Mouse (Mus musculus): ENCODE data around the gene Xirp1.

Xirp1 gene

DNA sequence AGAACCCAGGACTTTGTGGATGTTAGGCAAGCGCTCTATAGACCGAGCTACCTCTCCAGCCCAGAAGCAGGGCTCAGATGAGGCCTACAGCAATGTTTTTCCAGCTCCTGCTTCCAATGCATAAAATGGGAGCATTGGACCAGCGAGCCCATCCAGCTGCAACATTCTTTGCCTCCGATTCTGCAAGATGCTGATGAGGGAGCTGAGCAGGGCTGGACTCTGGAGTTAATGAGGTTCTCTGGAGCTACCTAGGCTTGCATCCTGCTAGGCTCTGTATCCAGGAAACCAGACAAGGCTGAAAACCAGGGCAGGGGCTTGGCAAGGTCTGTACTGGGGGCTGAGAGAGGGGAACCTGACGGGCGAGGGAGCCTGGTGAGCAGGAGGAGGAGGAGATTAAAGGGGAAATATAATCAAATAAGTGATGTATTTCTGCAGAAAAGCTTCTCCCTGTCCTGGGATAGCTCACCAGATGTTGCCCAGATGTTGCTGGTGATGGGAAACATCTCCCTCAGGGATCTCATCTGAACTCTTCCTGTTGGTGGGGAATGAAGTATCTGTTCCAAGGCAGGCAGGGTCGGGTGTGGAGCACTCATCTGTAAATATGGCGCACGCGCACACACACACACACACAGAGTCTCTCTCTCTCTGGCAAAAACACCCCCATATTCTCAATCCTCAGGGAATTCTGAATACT, 37.4 kb downstream of the Xirp1 start:
- no peak for DNase-seq (ENCODE audit: low spot score)

DNA sequence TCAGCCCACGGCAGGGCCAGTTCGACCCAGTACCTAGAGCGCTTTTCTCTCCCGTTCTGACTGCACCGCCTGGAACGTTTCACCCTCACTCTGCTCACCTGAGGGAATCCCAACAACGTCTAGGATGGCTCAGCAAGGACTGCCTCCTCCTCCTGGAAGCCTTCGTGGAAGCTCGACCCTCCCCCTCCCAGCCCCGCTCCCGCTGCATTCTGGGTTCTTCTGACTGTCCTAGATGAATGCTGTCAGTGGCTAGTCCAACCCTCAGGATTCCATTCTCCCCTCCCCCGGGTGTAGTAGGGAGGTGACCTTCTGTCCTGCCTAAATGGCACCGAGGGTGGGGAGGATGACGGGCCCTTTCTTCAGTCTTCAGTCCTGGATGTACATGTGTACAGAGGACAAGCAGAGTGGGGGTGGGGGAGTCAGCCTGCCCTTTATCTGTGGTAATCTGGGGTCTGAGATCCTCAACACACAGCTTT, 38.8 kb downstream of the Xirp1 start, which contains the start of gene Csrnp1:
Csrnp1 (minus strand) TSS at position 123 of the 476 bp plus-strand sequence.
- no peak for DNase-seq (ENCODE audit: low spot score)

DNA sequence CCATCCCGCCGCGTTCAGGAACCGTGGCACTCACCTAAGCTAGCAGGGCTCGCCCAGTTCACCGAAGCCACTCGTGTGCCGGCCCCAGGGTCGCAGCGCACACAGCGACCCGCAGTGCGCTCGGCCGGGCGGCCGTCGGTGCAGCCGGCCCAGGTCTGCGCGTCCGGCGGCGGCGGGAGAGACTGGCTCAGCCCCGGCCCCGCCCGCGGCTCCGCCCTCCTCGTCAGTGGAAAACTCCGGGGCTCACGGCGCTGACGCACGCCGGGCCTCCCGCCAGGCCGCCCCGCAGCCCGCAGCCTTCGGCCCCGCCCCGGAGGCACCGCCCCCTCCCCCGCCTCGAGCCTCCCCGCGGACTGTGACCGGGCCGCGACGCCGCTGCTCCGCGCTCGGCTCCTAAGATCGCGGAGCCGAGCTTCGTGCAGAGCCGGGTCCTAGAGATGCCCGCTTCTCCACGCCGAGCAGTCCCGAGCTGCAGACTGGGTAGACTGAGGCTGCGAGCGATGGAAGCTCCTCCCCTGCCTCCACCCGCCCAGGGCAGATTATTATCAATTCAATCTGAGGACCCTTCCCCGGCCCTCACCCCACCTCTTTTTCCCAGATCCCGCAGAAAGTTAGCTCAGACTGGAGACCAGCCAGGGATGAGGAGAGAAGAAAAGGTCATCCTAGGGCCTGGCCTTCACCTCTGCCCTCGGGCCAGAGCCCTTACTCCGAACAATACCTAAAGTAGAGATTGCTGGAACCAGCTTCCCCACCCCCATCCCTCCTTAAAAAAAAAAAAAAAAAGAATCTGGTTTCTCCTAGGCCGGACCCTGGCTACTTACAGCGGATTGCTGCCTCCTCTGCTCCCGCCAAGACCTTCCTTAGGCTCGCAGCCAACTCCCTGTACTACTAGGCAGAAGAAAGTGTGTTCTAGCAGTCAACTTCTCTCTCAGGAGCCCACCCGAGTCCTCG, 39.5 kb downstream of the Xirp1 start:
- peak; percentile 66 for DNase-seq (ENCODE audit: low spot score)

DNA sequence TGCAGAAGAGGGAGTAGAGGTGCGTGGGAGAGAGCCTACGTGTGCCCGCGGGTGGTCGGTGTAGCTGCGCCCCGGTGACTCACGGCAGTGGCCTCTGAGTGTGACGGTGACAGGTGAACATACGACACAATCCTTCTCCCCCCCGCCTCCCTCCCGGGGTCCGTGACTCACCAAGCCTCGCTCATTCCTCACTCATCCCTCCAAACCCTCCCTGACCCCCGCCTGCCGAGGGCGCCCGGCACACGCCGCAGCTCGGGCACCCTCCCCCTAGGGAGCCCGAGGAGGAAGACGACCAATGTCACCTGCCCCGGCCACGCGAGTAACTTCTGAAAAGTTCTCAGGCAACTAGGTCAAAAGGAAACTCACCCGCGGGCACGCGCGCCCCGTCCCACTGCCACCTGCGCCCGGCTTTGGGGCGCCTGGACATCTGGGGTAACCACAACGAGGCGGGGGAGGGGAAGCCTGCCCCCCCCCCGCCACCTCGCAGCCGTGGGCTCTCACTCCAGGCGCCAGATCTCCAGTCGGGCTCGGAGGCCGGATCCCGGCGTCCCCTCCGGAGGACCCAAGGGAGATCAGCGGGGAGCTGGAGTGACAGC, 40.3 kb downstream of the Xirp1 start:
- DNase-seq (ENCODE audit: low spot score): peak; percentile 22

DNA sequence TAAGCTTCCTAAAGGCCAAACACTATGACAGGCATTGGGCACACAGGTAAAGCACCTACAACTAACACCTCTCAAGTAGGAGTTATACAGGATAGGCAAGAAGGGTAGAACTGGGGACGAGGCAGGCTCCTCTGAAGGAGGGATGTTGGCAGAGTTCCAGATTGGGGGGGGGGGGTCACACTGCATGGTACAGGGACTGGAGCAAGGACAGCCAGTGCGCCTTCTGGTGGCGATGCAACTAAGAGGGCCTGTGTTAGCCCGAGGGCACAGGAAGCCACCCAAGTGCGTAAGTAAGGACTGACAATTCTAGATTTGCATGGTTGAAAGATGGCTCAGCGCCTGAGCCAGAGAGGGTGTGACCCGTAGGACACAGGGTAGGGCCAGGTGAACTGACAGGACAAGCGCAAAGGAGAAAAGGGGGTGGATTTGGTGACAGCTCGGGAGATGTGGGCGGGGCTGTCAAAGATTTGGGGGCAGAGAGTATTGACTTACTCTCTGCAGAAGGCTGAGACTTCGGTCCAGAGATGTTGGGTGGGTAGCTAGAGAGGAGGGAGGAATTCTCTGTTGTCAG, 41.1 kb downstream of the Xirp1 start:
- peak; percentile 62 for DNase-seq (ENCODE audit: low spot score)

DNA sequence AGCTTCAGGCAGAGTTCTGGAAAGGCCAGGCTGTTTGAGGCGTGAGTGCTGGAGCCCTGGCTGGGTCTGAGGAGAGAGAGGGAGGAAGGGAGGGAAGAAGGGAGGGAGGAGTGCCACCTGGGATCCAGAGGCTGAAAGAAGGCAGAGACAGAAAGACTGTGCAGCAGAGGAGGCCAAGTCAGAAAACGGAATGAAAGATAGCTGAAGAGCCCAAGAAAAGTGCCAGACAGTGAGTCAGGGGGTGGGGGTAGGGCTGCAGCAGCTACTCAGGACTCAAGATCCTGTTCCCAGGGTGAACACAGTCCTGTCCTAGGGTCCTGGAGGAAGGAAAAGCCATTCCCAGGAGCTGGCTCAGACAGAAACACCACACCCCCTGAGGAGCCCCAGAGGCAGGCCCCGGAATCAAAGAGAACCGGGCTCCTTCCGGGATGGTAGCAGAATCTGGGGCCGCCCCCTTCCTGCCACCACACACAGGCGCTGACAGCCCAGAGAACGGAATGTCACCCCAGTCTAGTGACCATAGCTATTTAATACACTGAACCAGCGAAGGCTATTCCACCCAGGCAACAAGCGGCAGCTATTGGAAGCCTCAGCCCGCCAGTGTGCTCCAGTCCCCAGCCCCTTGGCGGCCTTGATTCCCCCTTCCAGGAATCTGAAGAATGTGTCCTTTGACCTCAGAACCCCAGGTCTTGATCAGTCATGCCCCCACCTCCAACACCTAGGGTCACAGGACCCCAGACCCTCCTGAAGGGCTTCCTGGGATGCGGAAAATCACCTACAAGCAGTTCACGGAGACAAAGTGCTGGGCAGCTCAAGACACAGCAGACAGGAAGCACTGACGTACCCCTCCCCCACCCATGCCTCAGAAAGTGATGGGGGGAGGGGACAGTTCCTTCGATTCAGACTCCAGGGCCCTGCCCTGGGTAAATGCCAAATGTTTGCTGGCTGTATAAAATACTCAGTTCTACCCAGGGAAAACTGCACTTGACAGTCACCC, 41.9 kb downstream of the Xirp1 start:
- DNase-seq (ENCODE audit: low spot score): peak; percentile 78

DNA sequence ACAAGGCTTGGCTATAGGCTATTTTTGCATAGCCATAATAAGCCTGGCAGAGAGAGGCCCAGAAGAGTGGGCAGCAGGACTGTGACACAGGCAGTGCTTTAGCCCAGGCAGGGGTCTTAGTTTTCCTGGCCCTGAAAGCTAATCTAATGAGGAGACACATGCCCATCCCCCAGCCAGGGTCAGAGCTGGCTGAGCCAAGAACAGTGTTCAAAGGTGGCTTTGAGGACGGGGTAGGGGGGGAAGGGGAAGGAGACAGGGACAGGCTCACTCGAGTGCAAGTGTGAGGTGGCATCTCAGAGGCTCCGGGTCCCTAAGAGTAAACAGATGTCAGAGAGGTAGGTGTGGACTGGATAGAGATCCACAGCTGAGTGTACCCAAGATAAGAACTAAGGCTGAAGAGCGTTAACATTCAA, 42.6 kb downstream of the Xirp1 start:
- no peak for DNase-seq (ENCODE audit: low spot score)

DNA sequence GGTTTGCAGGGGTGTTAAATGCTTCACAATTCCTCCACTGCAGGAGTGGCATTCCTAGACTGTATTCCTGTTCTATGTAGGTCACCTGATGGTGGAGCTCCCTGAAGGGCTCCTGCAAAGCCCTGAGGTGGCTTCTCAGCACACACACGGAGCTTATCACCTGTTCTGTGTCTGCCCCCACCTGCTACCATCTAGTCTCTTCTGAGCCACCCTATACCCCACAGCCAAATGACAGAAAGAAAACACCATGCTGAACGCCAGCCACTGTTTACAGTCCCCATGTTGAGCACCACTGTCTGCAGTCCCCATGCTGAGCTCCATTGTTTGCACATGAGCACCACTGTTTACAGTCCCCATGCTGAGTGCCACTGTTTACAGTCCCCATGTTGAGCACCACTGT, 43.6 kb downstream of the Xirp1 start:
- DNase-seq (ENCODE audit: low spot score): no peak

DNA sequence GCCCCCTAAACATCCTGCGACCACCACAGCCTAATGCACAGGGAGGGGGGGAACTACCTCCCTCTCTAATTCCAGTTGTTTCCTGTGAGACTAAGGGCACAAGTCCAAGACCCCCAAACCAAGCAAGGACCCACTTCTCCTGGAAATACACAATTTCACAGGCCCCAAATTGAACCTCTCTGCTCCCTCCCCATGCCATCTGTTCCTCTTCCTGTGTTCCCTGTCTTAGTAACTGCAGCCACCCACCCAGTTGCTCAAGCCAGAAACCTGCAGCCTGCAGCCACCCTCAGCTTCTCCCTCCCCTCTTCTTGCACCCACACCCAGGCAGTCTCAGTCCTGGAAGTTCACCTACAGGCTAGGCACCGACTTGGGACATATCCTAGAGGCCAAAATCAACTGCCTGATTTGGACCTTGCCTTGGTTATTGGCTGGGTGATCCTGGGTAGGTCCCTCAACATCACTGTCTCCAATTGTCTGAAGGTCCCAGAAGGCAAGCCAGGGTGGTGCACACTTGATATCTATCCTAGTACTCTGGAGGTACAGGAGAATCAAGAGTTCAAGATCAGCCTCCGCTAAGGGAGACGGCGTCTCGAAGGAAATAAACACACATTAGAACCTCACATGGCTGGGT, 44.5 kb downstream of the Xirp1 start:
- no peak for DNase-seq (ENCODE audit: low spot score)

DNA sequence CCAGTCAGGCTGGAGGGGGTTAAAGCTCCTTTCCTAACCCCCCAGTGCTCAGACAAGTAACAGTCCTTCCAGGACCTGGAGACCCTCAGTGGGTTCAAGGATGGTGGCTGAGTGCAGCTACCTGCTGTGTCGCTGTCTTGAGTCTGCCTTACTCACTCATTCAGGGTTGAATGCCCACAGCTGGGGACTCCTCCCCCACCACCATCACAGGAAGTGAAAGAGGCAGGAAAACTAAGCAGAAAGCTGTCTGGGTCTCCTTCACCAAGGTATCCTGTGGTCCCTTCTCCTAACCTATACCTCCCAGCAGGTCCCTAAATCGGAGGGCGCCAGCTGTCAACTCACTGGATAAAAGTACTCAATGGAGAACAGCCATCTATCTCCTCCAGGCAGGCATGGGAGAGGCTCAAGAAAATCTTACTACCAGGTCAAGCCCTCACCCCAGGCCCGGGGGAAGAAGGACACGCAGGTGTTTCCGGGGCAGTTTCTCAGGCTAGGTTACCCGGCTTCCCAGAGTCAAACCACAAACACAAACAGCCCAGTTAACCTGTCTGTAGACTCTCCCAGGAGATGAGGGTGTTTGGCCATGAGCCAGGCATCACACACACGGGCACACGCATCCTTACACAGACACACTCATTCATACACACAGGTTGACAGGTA, 45.1 kb downstream of the Xirp1 start:
- DNase-seq (ENCODE audit: low spot score): no peak

DNA sequence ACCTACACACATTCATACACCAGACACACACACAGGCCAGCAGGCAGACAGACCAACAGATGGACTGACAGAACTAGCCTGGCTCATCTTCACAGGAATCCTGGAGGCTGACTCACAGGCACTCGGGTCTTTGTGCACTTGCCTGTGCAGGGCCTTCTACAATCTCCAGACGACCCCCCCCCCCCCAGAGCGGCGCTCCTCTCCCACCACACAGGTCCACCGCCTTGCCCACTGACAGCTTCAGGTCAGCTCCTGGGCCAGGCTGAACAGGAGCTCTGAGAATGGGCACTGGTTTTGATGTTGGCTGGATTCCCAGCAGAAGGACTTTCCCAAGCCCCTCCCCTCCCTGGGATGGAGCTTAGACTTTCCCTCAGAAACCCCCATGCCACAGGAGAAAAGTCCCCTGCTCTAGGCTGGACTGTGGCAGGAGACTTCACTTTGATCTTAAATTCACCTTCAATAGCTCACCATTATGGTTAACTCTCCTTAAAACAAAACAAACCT, 45.8 kb downstream of the Xirp1 start:
- peak; percentile 41 for DNase-seq (ENCODE audit: low spot score)

DNA sequence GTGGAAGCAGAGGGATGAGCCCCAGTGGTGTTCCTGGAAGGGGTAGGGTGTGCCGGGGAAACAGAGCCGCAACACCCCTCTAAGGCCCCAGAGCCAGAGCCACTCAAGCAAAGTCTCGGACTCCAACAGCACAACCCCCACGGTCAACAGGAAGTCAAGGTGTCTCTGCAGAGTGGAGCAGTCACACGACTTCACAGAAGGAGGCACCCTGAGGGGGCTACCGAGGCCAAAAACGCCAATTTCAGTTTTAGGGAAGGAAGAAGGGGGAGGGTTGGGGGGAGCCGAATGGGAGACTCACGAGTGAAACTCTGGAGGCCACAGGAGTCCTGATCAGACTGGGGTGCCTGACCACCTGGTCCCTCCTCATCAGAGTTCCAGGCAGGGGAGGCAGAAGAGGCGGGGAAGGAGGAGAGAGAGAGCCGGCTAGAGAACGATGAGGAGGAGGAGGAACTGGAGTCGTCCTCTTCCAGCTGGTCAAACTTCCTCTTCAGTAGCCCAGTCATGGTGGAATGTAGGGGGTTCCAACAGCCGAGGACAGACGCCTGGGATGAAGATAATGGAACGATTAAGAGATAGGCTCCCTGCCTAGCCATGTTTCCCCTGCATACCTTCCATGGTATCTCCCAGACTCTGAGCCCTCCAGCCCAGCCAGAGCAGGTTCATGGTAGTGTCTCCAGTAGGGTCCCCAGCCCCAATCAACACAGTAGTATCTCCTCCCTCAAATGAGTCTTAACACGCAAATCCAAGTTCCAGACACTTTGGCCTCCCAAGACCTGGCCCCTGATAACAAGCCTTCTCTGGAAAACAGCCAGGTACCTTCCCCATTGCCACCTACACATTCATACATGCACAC, 46.5 kb downstream of the Xirp1 start:
- DNase-seq (ENCODE audit: low spot score): no peak

DNA sequence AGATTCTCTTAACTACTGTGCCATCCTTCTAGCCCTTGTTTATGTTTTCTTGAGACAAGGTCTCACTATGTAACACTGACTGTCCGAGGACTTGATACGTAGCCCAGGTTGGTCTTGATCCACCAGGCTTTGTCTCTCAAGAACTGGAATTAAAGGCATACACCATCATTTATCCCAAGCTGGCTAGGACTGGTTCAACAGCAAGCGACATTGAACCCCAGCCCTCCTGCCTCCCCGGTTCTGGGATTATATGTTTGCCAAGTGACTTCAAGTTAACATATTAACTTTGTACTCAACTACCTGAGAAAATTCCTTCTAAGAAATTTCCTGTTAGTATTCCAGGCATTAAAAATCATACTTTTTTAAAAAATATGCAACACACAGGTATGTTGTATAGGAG, 48.1 kb downstream of the Xirp1 start:
- no peak for DNase-seq (ENCODE audit: low spot score)

DNA sequence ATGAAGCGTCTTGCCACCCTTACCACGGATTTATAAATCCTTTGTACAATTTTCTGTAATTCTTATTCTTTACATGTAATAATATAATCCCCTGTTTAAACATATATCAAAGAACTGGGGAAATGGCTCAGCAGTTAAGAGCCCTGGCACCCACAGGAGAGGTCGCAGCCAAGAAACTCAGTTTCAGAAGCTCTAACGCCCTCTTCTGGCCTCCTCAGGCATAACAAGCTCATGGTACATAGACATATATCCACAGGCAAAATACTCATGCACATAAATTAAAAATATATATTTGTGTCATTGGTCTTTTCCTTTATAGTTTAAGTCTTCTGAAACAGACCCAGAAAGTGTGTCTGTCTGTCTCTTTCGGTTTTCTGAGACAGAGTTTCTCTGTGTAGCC, 48.8 kb downstream of the Xirp1 start:
- no peak for DNase-seq (ENCODE audit: low spot score)

DNA sequence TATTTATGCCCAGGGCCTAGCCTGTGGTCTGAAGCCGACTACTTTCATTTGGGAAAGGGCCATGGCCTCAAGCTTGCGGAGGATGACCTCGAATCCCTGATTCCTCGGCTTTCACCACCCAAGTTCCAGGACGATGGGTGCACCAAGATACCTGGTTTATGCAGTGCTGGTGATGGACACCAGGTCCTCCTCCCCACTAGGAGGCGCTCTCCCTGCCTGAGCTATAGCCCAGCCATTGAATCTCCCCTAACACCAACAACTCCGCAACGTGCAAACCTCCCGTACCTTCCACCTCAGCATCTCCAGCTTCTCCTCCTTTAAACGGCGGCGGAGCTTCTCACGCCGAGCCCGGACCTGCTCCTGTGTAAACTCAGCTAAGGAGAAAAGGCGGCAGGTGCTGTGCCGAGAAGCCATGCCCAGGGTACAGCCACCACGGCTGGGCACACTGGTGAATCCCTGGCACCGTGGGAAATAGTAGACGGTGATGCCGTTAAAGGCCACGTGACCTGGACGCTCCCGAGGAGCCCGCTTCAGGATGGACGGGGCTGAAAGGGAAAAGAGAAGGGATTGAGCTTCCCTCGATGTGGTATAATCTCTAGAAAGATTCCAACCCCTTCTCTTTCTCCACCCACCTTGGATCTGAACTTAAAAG, 49.4 kb downstream of the Xirp1 start:
- no peak for DNase-seq (ENCODE audit: low spot score)

DNA sequence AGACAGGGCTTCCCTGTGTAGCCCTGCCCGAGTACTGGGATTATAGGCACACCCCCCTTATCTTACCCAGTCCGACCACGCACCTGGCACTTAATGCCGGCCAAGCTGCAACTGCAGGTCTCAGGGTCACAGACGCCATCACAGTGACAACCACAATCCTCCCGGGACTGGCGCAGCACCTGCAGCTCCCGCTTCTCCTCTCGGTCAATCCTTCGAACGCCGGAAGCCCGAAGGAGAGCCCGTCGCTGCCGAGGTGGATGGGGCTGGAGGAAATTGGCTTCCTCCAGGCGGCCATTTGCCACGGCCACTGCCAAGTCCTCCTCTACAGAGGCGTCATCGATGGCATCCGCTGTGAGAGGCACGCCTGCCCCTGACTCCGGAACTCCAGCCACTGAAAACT, 50.1 kb downstream of the Xirp1 start:
- no peak for DNase-seq (ENCODE audit: low spot score)

DNA sequence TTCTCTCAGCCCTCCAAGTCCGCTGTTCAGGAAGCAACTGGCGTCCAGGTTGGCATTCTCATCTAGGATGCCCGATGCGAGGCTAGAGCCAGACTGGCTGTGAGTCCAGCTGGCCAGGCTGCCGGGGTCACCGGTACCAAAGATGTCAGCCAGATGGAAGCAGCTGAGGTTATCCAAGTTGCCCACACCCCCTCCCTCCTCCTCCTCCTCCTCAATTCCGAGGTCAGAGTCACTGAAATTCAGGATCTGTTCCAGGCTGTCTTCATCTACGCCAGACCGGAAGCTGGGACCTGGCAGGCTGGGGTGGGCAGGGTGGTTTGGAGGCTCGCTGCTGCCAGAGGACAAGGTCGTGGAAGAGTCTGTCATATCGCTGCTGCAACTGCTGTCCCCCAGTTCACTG, 50.8 kb downstream of the Xirp1 start:
- DNase-seq (ENCODE audit: low spot score): no peak

DNA sequence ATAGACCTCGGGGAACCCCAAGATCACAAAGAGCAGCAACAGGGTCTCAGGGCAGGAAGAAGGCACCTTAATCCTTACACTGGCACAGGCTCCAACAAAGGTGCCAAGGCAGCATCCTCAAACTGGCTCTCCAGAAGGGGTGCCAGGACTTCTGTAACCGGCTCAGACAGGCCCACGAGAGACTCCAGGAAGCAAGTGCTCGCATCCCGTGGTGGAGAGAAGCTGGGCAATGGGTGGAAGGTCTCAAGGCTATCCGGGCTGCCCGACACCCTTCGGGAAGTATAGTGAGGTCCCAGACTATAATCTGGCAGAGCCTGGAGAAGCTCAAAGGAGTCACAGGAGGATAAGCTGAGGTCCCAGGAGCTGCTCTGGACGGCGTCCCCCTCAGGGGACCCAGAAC, 51.2 kb downstream of the Xirp1 start:
- no peak for DNase-seq (ENCODE audit: low spot score)

Measured in adipocyte (in vitro differentiated cells).